Mouse (Mus musculus) bone marrow macrophage, adult 2 months (primary cell): ENCODE data around the gene Spag5. TPM values are rescaled to one million over a fixed set of nuclear protein-coding genes. Genes with fewer than 3 reads are reported as not detected.

Experiments
- H3K27ac ChIP-seq: 2 replicates; pipeline ENCODE4 v1.5.1; 2012; ENCODE audit warnings: low read depth, low read length; ENCODE audit not compliant: insufficient read depth
- H3K4me1 ChIP-seq: 2 replicates; pipeline ENCODE4 v1.6.1; 2012; ENCODE audit warnings: low read length; ENCODE audit not compliant: control insufficient read depth, insufficient read depth
- H3K4me3 ChIP-seq: 2 replicates; pipeline ENCODE4 v1.5.1; 2012; ENCODE audit warnings: mild to moderate bottlenecking, low read length, moderate library complexity; ENCODE audit not compliant: insufficient read depth
- CTCF ChIP-seq: IDR thresholded peaks from 2 replicates; pipeline ENCODE4 v1.5.1; 2012; ENCODE audit warnings: low read depth, mild to moderate bottlenecking, low read length, moderate library complexity
- POLR2A ChIP-seq: IDR thresholded peaks from 2 replicates; pipeline ENCODE4 v1.6.1; 2012; ENCODE audit warnings: mild to moderate bottlenecking, low read depth, low read length, borderline replicate concordance
- polyA plus RNA-seq: library from polyadenylated mRNA; stranded (reverse); fragments of >200 nt; gene quantifications from 2 replicates; pipeline ENCODE4 v1.2.4, GENCODE M21; 2012; ENCODE audit not compliant: missing spikeins, insufficient read depth, insufficient read length

Gene Spag5
- polyA plus RNA-seq, 1 experiment: 28.1 TPM

GRCm38 (mm10) chr11:78364103-78364502 lies 62.8 kb downstream of the Spag5 start:
- Histone ChIP-seq H3K4me1 (peaks cover 9% of the 10 kb centered on the region), H3K4me3 (no peak overlapping the region), H3K27ac (no peak overlapping the region)
- TF ChIP-seq CTCF (no peak), POLR2A (no peak)

DNA sequence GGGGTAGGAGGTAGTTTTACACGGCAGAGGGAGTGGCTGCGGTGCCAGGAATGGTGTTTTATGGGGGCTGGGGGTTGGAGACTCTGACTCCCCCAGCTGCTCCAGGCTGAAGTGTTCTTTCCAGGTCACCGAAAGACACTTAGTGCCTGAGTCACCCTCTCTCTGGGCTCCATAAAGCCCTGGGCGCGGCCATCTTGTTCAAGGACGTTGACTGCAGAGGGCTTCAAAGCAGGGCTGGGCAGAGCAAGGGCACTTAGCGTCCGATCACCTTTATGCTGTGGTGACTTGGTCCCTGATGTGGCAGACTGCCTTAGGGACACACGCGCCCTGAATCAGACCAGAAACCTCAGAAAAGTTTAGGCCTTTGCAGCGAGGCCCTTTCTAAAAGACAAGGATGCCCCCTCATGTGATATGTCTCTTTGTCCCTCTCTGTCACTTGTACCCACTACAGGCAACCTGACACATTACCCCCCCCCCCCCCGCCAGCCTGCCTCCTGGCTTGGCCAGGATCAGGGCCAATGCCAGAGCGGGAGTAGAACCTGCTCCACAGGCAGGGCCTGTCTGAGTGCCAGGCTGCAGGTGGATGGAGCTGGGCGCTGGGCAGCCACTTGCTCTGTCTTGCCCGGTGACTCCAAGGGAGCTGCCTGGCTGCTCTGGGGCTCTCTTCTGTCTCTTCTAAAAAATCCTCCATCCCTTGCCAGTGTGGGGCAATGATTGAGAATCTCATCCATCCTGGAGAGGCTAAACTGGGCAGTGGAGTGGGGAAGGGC lies 66.3 kb downstream of the Spag5 start:
- Histone ChIP-seq H3K4me3 (no peak overlapping the region), H3K27ac (no peak overlapping the region), H3K4me1 (0 out of 2 replicates have a peak, but pooled peaks cover 2% of the 10 kb centered on the region)
- no peak for TF ChIP-seq CTCF
- no peak for TF ChIP-seq POLR2A

DNA sequence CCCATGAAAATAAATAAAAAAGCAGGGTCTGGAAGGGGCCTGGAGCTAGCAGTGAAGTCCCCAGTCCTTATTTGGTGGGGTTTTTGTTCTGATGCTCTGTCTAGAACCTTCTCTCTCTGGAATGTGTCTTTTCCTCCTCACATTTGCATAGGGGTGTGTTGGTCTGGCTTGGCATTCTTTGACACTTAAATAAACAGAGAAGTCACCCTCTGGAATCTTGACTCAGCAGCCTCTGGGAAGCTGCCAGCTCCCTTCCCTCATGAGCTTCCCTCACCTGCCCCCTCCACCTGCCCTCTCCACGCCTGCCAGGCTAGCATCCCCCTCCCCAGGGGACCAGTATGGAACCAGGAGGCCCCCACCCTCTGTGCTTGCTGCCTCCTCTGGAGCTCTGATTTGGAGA lies 69.1 kb downstream of the Spag5 start:
- Histone ChIP-seq H3K4me3 (no peak overlapping the region), H3K27ac (no peak overlapping the region), H3K4me1 (peaks cover 4% of the 10 kb centered on the region)
- TF ChIP-seq POLR2A (no peak), CTCF (no peak)

GRCm38 (mm10) chr11:78371711-78372110 lies 70.4 kb downstream of the Spag5 start:
- Histone ChIP-seq H3K4me1 (peaks cover 12% of the 10 kb centered on the region), H3K4me3 (no peak overlapping the region), H3K27ac (no peak overlapping the region)
- TF ChIP-seq POLR2A (no peak), CTCF (no peak)

Other genes starting within 250 kb of the Spag5 start
- 18.4 and 19.5 TPM in 2 replicates for gene Eral1, start 221.1 kb upstream of the Spag5 start, polyA plus RNA-seq
- gene Fam222b, start 206.9 kb upstream of the Spag5 start, polyA plus RNA-seq: 9.7 and 11.4 TPM in 2 replicates
- 0.68 TPM in 1 of 2 replicates, not detected in the other for gene Traf4, start 135.9 kb upstream of the Spag5 start, polyA plus RNA-seq
- 4.8 and 5.2 TPM in 2 replicates for gene Nek8, start 124.9 kb upstream of the Spag5 start, polyA plus RNA-seq
- gene Tlcd1, start 124.8 kb upstream of the Spag5 start, polyA plus RNA-seq: 2.2 and 2.5 TPM in 2 replicates
- gene Rpl23a, start 117.9 kb upstream of the Spag5 start, polyA plus RNA-seq: 867 and 1,013 TPM in 2 replicates
- gene Rab34, start 113.1 kb upstream of the Spag5 start, polyA plus RNA-seq: 28.8 and 30.5 TPM in 2 replicates
- gene Proca1, start 108.1 kb upstream of the Spag5 start, polyA plus RNA-seq: 0.92 TPM in 1 of 2 replicates, not detected in the other
- gene Sdf2, start 55.8 kb upstream of the Spag5 start, polyA plus RNA-seq: 83.1 and 103 TPM in 2 replicates
- 33.6 and 39.1 TPM in 2 replicates for gene Supt6, start 55.5 kb upstream of the Spag5 start, polyA plus RNA-seq
- 168 and 187 TPM in 2 replicates for gene 2610507B11Rik, start 39.8 kb upstream of the Spag5 start, polyA plus RNA-seq
- gene BC030499, start 10.7 kb upstream of the Spag5 start, polyA plus RNA-seq: 3.5 and 4.4 TPM in 2 replicates
- gene Aldoc, start 21.4 kb downstream of the Spag5 start, polyA plus RNA-seq: 21.9 and 31.0 TPM in 2 replicates
- 80.8 and 85.9 TPM in 2 replicates for gene Pigs, start 26.9 kb downstream of the Spag5 start, polyA plus RNA-seq
- 35.5 and 38.5 TPM in 2 replicates for gene Unc119, start 42.0 kb downstream of the Spag5 start, polyA plus RNA-seq
- not detected in 2 replicates for gene Foxn1, start 85.0 kb downstream of the Spag5 start, polyA plus RNA-seq
- gene Slc13a2, start 120.7 kb downstream of the Spag5 start, polyA plus RNA-seq: 0.99 and 1.2 TPM in 2 replicates
- 9.1 and 9.7 TPM in 2 replicates for gene Slc46a1, start 164.2 kb downstream of the Spag5 start, polyA plus RNA-seq
- gene Sarm1, start 196.2 kb downstream of the Spag5 start, polyA plus RNA-seq: 1.5 and 2.0 TPM in 2 replicates
- gene Vtn, start 197.6 kb downstream of the Spag5 start, polyA plus RNA-seq: not detected in 2 replicates
- gene Sebox, start 201.9 kb downstream of the Spag5 start, polyA plus RNA-seq: not detected in 2 replicates
- 21.9 TPM in 2 replicates for gene Tmem199, start 210.6 kb downstream of the Spag5 start, polyA plus RNA-seq
- 26.1 and 27.0 TPM in 2 replicates for gene Poldip2, start 210.7 kb downstream of the Spag5 start, polyA plus RNA-seq
- gene Tnfaip1, start 234.8 kb downstream of the Spag5 start, polyA plus RNA-seq: 30.4 and 32.3 TPM in 2 replicates
- gene Ift20, start 234.8 kb downstream of the Spag5 start, polyA plus RNA-seq: 42.2 and 46.8 TPM in 2 replicates
- 28.5 and 29.2 TPM in 2 replicates for gene Tmem97, start 249.2 kb downstream of the Spag5 start, polyA plus RNA-seq